Mouse (Mus musculus) E14TG2a.4 (cell line): ENCODE data around the gene BC051665.

Experiments used
- CTCF ChIP-seq: conservative IDR thresholded peaks from 2 replicates; pipeline ENCODE4 v1.5.1; 2014; ENCODE audit warnings: low read length
- NANOG ChIP-seq: IDR thresholded peaks from 2 replicates; pipeline ENCODE4 v1.6.1; 2014; ENCODE audit warnings: borderline replicate concordance, low read length, mixed read lengths

DNA sequence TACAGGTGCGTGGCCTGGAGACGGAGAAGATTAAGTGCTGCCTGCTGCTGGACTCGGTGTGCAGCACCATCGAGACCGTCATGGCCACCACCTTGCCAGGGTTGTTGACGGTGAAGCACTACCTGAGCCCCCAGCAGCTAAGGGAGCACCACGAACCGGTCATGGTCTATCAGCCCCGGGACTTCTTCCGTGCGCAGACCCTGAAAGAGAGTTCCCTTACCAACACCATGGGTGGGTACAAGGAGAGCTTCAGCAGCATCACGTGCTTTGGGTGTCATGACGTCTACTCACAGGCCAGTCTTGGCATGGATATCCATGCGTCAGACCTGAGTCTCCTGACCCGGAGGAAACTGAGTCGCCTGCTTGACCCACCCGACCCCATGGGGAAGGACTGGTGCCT, 25.0 kb downstream of the BC051665 start:
- no peak for TF ChIP-seq CTCF
- no peak for TF ChIP-seq NANOG
